Mouse (Mus musculus) right cerebral cortex, postnatal 36 days (tissue): ENCODE measurements around the gene Psma5.
A peak's percentile ranks its signal among the peaks of the same experiment; 100 is the strongest.
"Not testable (repeated sequence)": the region's sequence is repeated elsewhere in the genome, so short reads cannot be mapped to it uniquely, and the experiment has no call there.

Experiments
- DNase-seq, 2 experiments: peaks; one replicate each; pipeline ENCODE4 v3.0.0; 2022; ENCODE audit warnings: low spot score in 2 of 2, mixed read lengths in 1 of 2

Psma5 gene

GRCm38 (mm10) chr3:108256719-108257637 lies at the start of gene Psma5:
Gene Psma5 (plus strand): TSS chr3:108256926.
- DNase-seq, result peak; percentile 94 to 97

GRCm38 (mm10) chr3:108209001-108209400 lies 47.7 kb upstream of the Psma5 start:
- DNase-seq, result no peak

- no peak for DNase-seq
These were observed 47.2 kb upstream of the Psma5 start for GRCm38 (mm10) chr3:108209536-108209935.

GRCm38 (mm10) chr3:108209946-108210770 lies 46.6 kb upstream of the Psma5 start:
- DNase-seq, result peak; percentile 92

- DNase-seq, result peak; percentile 74 to 79
These were observed 46.0 kb upstream of the Psma5 start, which contains the start of gene Atxn7l2 for GRCm38 (mm10) chr3:108210771-108211139. Gene Atxn7l2 (minus strand): TSS chr3:108210934.

GRCm38 (mm10) chr3:108211845-108212244 lies 44.9 kb upstream of the Psma5 start:
- no peak for DNase-seq

GRCm38 (mm10) chr3:108212406-108212805 lies 44.3 kb upstream of the Psma5 start:
- no peak for DNase-seq

- no peak for DNase-seq
These were observed 42.0 kb upstream of the Psma5 start for GRCm38 (mm10) chr3:108214734-108215133.

- DNase-seq, result no peak
These were observed 36.1 kb upstream of the Psma5 start for GRCm38 (mm10) chr3:108220661-108221060.

GRCm38 (mm10) chr3:108225711-108226557 lies 30.8 kb upstream of the Psma5 start:
- DNase-seq, result no peak

- DNase-seq, result no peak
These were observed 30.0 kb upstream of the Psma5 start, which contains the start of gene Sypl2 for GRCm38 (mm10) chr3:108226558-108227350. Gene Sypl2 (minus strand): TSS chr3:108226648.

- no peak for DNase-seq
These were observed 29.2 kb upstream of the Psma5 start for GRCm38 (mm10) chr3:108227521-108227920.

- no peak for DNase-seq
These were observed 25.1 kb upstream of the Psma5 start for GRCm38 (mm10) chr3:108231646-108232045.

GRCm38 (mm10) chr3:108237474-108238102 lies 19.1 kb upstream of the Psma5 start:
- DNase-seq, result not testable (repeated sequence)

GRCm38 (mm10) chr3:108241243-108241839 lies 15.4 kb upstream of the Psma5 start:
- no peak for DNase-seq

GRCm38 (mm10) chr3:108246857-108247256 lies 9.9 kb upstream of the Psma5 start:
- DNase-seq, result no peak

- no peak for DNase-seq
These were observed 1.2 kb downstream of the Psma5 start for GRCm38 (mm10) chr3:108257831-108258500.

GRCm38 (mm10) chr3:108259319-108259718 lies 2.6 kb downstream of the Psma5 start:
- no peak for DNase-seq

GRCm38 (mm10) chr3:108279495-108279894 lies 22.8 kb downstream of the Psma5 start:
- DNase-seq, result not testable (repeated sequence)
